Mouse (Mus musculus) inflammation-experienced regulatory T-cells (primary cell): ENCODE measurements around the gene Abcf3. TPM values are rescaled to one million over a fixed set of nuclear protein-coding genes. Genes with fewer than 3 reads are reported as not detected.

ENCODE experiments used
- polyA plus RNA-seq, 2 experiments: library from polyadenylated mRNA; unstranded; fragments of 100-300 nt; shearing (Covaris generic); gene quantifications; one replicate each; pipeline ENCODE4 v1.2.1; 2017

The Abcf3 gene
- 100 to 1,000 TPM in 1 of 2 experiments, 10 to 100 TPM in 1; 65.1 to 102 TPM for polyA plus RNA-seq

GRCm38 (mm10) chr16:20548096-20548948 lies at the start of gene Abcf3:
Gene Abcf3 (plus strand): TSS chr16:20548577.

DNA sequence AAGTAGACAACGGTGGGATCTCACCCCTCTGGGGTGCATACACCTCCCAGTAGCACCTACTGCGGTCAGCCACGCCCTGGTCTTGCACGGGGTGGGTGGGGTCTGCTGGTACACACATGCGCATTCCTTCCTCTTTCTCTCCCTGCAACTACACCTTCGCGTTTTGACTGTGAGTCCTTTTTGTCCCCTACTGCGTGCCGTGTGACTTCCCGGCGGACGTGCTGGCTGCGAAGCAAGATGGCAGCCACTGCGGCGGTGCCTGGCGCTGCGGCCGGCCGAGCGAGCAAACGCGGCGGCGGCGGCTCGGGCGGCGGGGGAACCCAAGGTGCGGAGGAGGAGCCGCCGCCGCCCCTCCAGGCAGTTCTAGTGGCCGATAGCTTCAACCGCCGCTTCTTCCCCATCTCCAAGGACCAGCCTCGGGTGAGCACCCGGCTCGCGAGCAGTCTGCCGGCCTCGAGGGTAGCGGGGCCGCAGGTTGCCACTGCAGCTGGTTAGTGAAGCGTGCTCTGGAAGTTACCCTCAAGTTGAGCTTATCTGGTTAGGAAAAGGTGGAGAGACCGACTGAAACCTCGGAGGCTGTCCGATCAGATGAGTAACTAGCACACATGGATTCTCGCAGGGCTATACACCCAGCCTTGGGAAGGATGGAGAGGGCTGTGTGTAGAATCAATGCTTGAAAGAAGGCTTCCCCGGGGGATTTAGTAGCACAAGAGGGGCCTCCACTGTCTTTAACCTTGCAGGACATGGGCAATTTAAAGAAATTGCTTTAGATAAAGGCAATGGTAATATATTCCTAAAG lies 49.5 kb upstream of the Abcf3 start, which contains the start of gene Eif2b5:
Eif2b5 (plus strand) TSS at position 141 of the 799 bp plus-strand sequence.

GRCm38 (mm10) chr16:20516726-20517201 lies 31.6 kb upstream of the Abcf3 start, which contains the start of gene Dvl3:
Gene Dvl3 (plus strand): TSS chr16:20516982.

GRCm38 (mm10) chr16:20535296-20536080 lies 12.9 kb upstream of the Abcf3 start, which contains the start of gene Ap2m1:
Gene Ap2m1 (plus strand): TSS chr16:20535478.

GRCm38 (mm10) chr16:20589366-20589938 lies 41.1 kb downstream of the Abcf3 start, which contains the start of gene Vwa5b2:
Gene Vwa5b2 (plus strand): TSS chr16:20589471.

Other genes with a start within 250 kb of the Abcf3 start
- gene Parl, start 246.2 kb upstream of the Abcf3 start, polyA plus RNA-seq, result 10 to 100 TPM; 75.1 to 78.1 TPM
- under 1 TPM in 1 of 2 experiments, not detected in 1; 0.21 TPM for gene Cyp2ab1, start 223.2 kb upstream of the Abcf3 start, polyA plus RNA-seq
- 10 to 100 TPM; 27.0 to 32.6 TPM for gene Abcc5, start 122.2 kb upstream of the Abcf3 start, polyA plus RNA-seq
- 10 to 100 TPM; 70.2 to 83.7 TPM for gene Eif2b5, start 49.8 kb upstream of the Abcf3 start, polyA plus RNA-seq
- gene Dvl3, start 31.6 kb upstream of the Abcf3 start, polyA plus RNA-seq, result 10 to 100 TPM; 24.1 to 26.7 TPM
- gene Ap2m1, start 13.1 kb upstream of the Abcf3 start, polyA plus RNA-seq, result 100 to 1,000 TPM; 385 to 421 TPM
- gene Vwa5b2, start 40.9 kb downstream of the Abcf3 start, polyA plus RNA-seq, result 1 to 10 TPM in 1 of 2 experiments, under 1 TPM in 1; 0.08 to 2.4 TPM
- 10 to 100 TPM; 16.1 to 20.0 TPM for gene Eef1akmt4, start 63.0 kb downstream of the Abcf3 start, polyA plus RNA-seq
- not detected for gene Gm49333, start 63.0 kb downstream of the Abcf3 start, polyA plus RNA-seq
- 10 to 100 TPM; 39.7 to 42.7 TPM for gene Alg3, start 63.2 kb downstream of the Abcf3 start, polyA plus RNA-seq
- under 1 TPM; 0.29 to 0.84 TPM for gene Camk2n2, start 72.7 kb downstream of the Abcf3 start, polyA plus RNA-seq
- gene Ece2, start 81.3 kb downstream of the Abcf3 start, polyA plus RNA-seq, result not detected
- 100 to 1,000 TPM; 221 to 235 TPM for gene Psmd2, start 103.1 kb downstream of the Abcf3 start, polyA plus RNA-seq
- gene Eif4g1, start 119.7 kb downstream of the Abcf3 start, polyA plus RNA-seq, result 100 to 1,000 TPM; 104 to 132 TPM
- gene Fam131a, start 144.7 kb downstream of the Abcf3 start, polyA plus RNA-seq, result 1 to 10 TPM; 1.3 to 3.9 TPM
- gene Polr2h, start 169.1 kb downstream of the Abcf3 start, polyA plus RNA-seq, result 10 to 100 TPM; 50.7 to 72.0 TPM
- gene Clcn2, start 169.2 kb downstream of the Abcf3 start, polyA plus RNA-seq, result 1 to 10 TPM; 2.7 to 3.5 TPM
- not detected for gene Chrd, start 184.6 kb downstream of the Abcf3 start, polyA plus RNA-seq
- under 1 TPM in 1 of 2 experiments, not detected in 1; 0.11 TPM for gene Thpo, start 185.9 kb downstream of the Abcf3 start, polyA plus RNA-seq